Mouse (Mus musculus) myocyte (in vitro differentiated cells): ENCODE results near the gene Acap1. TPM values are rescaled to one million over a fixed set of nuclear protein-coding genes. Genes with fewer than 3 reads are reported as not detected.

Experiments used
- H3K27me3 ChIP-seq: one replicate; pipeline ENCODE4 v1.6.1; 2011; ENCODE audit not compliant: control insufficient read depth, insufficient read depth, insufficient read length
- H3K36me3 ChIP-seq: one replicate; pipeline ENCODE4 v1.6.1; 2011; ENCODE audit not compliant: control insufficient read depth, insufficient read depth
- H3K4me2 ChIP-seq: one replicate; pipeline ENCODE4 v1.6.1; 2011; ENCODE audit warnings: low read depth, control low read depth
- H3K4me3 ChIP-seq: one replicate; pipeline ENCODE4 v1.5.1; 2011; ENCODE audit warnings: mild to moderate bottlenecking, control low read depth, moderate library complexity
- H3K79me2 ChIP-seq: one replicate; pipeline ENCODE4 v1.6.1; 2011; ENCODE audit not compliant: control insufficient read depth, insufficient read depth
- H3ac ChIP-seq: one replicate; pipeline ENCODE4 v1.6.1; 2011; ENCODE audit not compliant: control insufficient read depth, insufficient read length
- CEBPB ChIP-seq: IDR thresholded peaks from 2 replicates; pipeline ENCODE4 v1.6.1; 2011; ENCODE audit warnings: mild to moderate bottlenecking, moderate library complexity; ENCODE audit not compliant: poor library complexity, insufficient read depth, severe bottlenecking
- E2F4 ChIP-seq: IDR thresholded peaks from one replicate; pipeline ENCODE4 v1.6.1; 2011; ENCODE audit warnings: mild to moderate bottlenecking, control low read depth, moderate library complexity; ENCODE audit not compliant: insufficient read depth
- MAX ChIP-seq: IDR thresholded peaks from one replicate; pipeline ENCODE4 v1.6.1; 2011; ENCODE audit warnings: low read depth, mild to moderate bottlenecking, control low read depth
- MYOD1 ChIP-seq, 3 experiments: IDR thresholded peaks; one replicate each; pipeline ENCODE4 v1.6.1; 2011; ENCODE audit warnings: control low read depth in 2 of 3, low read depth in 2 of 3, mild to moderate bottlenecking in 2 of 3, moderate library complexity in 1 of 3; ENCODE audit not compliant: insufficient read length in 2 of 3, control insufficient read depth in 1 of 3
- MYOG ChIP-seq, 3 experiments: IDR thresholded peaks; one replicate each; pipeline ENCODE4 v1.6.1; 2011; ENCODE audit warnings: control low read depth in 2 of 3, low read depth in 2 of 3, mild to moderate bottlenecking in 2 of 3; ENCODE audit not compliant: insufficient read length in 2 of 3, control insufficient read depth in 1 of 3, insufficient read depth in 1 of 3
- POLR2A ChIP-seq: IDR thresholded peaks from one replicate; pipeline ENCODE4 v1.6.1; 2011; ENCODE audit warnings: low read depth, mild to moderate bottlenecking, control low read depth, moderate library complexity; ENCODE audit not compliant: insufficient read length
- POLR2AphosphoS2 ChIP-seq: IDR thresholded peaks from one replicate; pipeline ENCODE4 v1.6.1; 2011; ENCODE audit warnings: low read depth, control low read depth; ENCODE audit not compliant: insufficient read length
- REST ChIP-seq: IDR thresholded peaks from one replicate; pipeline ENCODE4 v1.6.1; 2011; ENCODE audit warnings: mild to moderate bottlenecking, control low read depth, moderate library complexity; ENCODE audit not compliant: insufficient read depth, insufficient read length
- SRF ChIP-seq: IDR thresholded peaks from one replicate; pipeline ENCODE4 v1.6.1; 2011; ENCODE audit warnings: low read depth; ENCODE audit not compliant: control insufficient read depth, insufficient read length
- TCF12 ChIP-seq: IDR thresholded peaks from one replicate; pipeline ENCODE4 v1.6.1; 2011; ENCODE audit warnings: mild to moderate bottlenecking, control low read depth; ENCODE audit not compliant: poor library complexity, insufficient read depth, severe bottlenecking
- TCF3 ChIP-seq: IDR thresholded peaks from one replicate; pipeline ENCODE4 v1.6.1; 2011; ENCODE audit warnings: low read depth, control low read depth; ENCODE audit not compliant: insufficient read length
- USF1 ChIP-seq: IDR thresholded peaks from one replicate; pipeline ENCODE4 v1.6.1; 2011; ENCODE audit warnings: low read depth, mild to moderate bottlenecking, control low read depth, moderate library complexity
- polyA plus RNA-seq: library from polyadenylated mRNA; unstranded; fragments of >200 nt; fragmentation: generic; extraction: Trizol; gene quantifications from one replicate; pipeline ENCODE4 v1.2.1, GENCODE M21; 2012; ENCODE audit warnings: missing spikeins

Gene Acap1
- polyA plus RNA-seq, 1 experiment: 1.4 TPM

DNA sequence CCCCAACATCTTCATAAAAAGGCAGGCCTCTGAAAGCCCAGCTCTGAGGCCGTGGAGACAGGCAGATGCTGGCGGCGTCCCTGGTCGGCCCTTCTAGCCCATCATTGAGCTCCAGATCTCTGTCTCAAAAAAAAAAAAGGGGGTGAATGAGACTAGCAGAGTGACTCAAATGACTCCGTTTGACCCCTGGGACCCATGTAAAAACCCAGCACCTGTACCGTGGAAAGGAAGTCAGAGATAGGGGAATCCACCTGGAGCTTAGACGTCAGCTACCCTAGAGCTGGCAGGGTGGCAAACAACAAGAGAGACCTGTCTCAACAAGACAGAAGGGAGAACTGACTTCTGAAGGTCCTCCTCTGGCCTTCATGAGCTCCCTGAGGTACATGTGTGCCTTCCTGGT lies 23.5 kb downstream of the Acap1 start:
- H3K4me2 ChIP-seq: no peak overlapping the region
- no peaks in the 10 kb centered on the region for H3K79me2 ChIP-seq
- TF ChIP-seq USF1 (no peak), TCF3 (no peak), POLR2AphosphoS2 (no peak), REST (no peak), MYOD1 (IDR thresholded peaks at IDR 0.05; ENCODE audit: control insufficient read depth in 1 of 3, insufficient read length in 2 of 3, low read depth in 2 of 3) (no peak), TCF12 (no peak), CEBPB (no peak), SRF (no peak), POLR2A (no peak)

DNA sequence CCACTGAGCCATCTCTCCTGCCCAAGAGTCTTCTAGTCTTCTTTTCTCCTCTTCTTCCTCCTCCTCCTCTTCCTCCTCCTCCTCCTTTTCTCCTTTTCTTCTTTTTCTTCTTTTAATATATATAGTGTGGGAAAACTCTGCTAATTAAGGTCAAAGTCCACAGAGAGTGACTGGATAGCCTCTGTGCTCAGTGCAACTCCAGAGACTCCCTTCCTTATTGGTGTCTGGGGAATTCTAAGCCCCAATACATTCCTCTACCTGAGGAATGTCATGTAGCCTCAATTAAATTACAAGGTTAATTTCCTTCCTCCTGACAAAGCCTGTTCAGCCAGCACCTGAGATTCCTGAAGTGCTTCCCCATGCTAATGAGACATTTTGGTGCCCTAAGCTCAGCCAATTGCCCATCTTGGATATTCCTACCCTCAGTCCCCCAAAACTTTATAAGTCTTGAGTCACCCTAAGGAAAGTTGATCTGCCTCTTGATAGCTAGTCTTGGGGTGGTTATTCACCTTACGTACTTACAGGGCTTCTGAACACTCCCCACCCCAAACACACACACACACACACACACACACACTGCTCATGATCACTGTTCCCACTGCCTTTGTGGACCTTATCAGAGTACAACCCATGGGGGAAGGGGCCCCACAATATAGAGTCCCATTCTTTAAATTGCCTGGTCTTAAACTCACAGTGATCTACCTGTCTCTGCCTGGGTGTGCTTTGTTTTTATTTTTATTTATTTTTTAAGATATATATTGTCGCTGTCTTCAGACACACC lies 24.9 kb downstream of the Acap1 start:
- no peak for TF ChIP-seq POLR2A
- TF ChIP-seq POLR2AphosphoS2: no peak
- no peak for TF ChIP-seq MYOG (IDR thresholded peaks at IDR 0.05; ENCODE audit: control insufficient read depth in 1 of 3, insufficient read depth in 1 of 3, insufficient read length in 2 of 3, low read depth in 2 of 3)
- TF ChIP-seq TCF3: no peak
- no peak for TF ChIP-seq MAX
- no peak for TF ChIP-seq USF1
- no peak for TF ChIP-seq REST
- no peak for TF ChIP-seq TCF12
- no peak for TF ChIP-seq SRF
- no peak for TF ChIP-seq E2F4
- no peak for TF ChIP-seq MYOD1 (IDR thresholded peaks at IDR 0.05; ENCODE audit: control insufficient read depth in 1 of 3, insufficient read length in 2 of 3, low read depth in 2 of 3)
- no peak for TF ChIP-seq CEBPB
- Histone ChIP-seq H3ac (no peak overlapping the region), H3K36me3 (no peaks in the 10 kb centered on the region), H3K4me3 (no peak overlapping the region), H3K27me3 (peaks cover 8% of the 10 kb centered on the region), H3K4me2 (no peak overlapping the region), H3K79me2 (no peaks in the 10 kb centered on the region)

More for the DNA sequence above, 23.5 kb downstream of the Acap1 start:
- peaks cover 8% of the 10 kb centered on the region for H3K27me3 ChIP-seq
- no peaks in the 10 kb centered on the region for H3K36me3 ChIP-seq
- no peak overlapping the region for H3ac ChIP-seq
- H3K4me3 ChIP-seq: no peak overlapping the region

DNA sequence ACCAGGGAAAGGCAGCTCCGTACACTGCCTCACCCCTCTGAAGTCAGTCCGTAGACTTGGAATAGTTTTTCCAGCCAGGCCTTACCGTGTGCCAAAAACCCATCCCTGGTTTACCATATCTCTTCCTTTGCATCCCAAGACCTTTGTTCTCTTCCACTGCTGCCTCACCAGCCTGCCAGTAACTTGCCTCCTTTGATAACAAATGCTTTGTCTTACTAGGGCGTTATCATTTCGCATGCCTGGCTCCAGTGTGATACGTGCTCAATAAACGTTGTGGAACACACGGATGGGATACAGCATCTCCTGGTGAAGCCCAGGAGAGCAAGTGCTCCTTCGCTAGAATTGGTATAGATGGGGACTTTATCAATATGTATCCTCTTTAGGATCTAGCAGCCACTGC lies 28.0 kb downstream of the Acap1 start:
- Histone ChIP-seq H3K4me2 (no peak overlapping the region), H3K36me3 (no peaks in the 10 kb centered on the region), H3ac (no peak overlapping the region), H3K4me3 (no peak overlapping the region), H3K27me3 (peaks cover 16% of the 10 kb centered on the region), H3K79me2 (no peaks in the 10 kb centered on the region)
- TF ChIP-seq MYOG (IDR thresholded peaks at IDR 0.05; ENCODE audit: control insufficient read depth in 1 of 3, insufficient read depth in 1 of 3, insufficient read length in 2 of 3, low read depth in 2 of 3) (no peak), CEBPB (no peak), REST (no peak), POLR2A (no peak), TCF3 (no peak), MYOD1 (IDR thresholded peaks at IDR 0.05; ENCODE audit: control insufficient read depth in 1 of 3, insufficient read length in 2 of 3, low read depth in 2 of 3) (no peak), USF1 (no peak), MAX (no peak), TCF12 (no peak), E2F4 (no peak), POLR2AphosphoS2 (no peak), SRF (no peak)

DNA sequence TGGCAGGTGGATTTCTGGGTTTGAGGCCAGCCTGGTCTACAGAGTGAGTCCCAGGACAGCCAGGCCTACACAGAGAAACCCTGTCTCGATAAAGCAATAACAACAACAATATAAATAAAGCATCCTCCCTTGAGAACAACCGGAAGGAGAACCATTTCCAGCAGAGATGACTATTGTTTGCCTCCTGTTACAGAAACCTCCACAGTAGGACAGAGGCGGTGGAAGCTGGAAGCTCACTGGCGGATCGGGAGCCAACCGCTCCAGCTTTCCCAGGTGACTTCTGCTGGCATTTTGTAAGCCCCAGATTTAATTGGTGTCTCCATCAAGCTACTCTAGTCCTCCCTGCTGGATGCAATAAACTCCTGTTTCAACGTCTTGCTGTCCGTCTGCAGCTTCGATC lies 29.8 kb downstream of the Acap1 start:
- TF ChIP-seq USF1: no peak
- no peak for TF ChIP-seq E2F4
- no peak for TF ChIP-seq REST
- no peak for TF ChIP-seq POLR2AphosphoS2
- TF ChIP-seq MYOD1 (IDR thresholded peaks at IDR 0.05; ENCODE audit: control insufficient read depth in 1 of 3, insufficient read length in 2 of 3, low read depth in 2 of 3): no peak
- TF ChIP-seq CEBPB: no peak
- no peak for TF ChIP-seq TCF12
- TF ChIP-seq MYOG (IDR thresholded peaks at IDR 0.05; ENCODE audit: control insufficient read depth in 1 of 3, insufficient read depth in 1 of 3, insufficient read length in 2 of 3, low read depth in 2 of 3): no peak
- TF ChIP-seq TCF3: no peak
- no peak for TF ChIP-seq POLR2A
- no peak for TF ChIP-seq MAX
- TF ChIP-seq SRF: no peak
- H3K4me2 ChIP-seq: no peak overlapping the region
- no peak overlapping the region for H3K4me3 ChIP-seq

More for the DNA sequence above, 29.8 kb downstream of the Acap1 start:
- no peaks in the 10 kb centered on the region for H3K79me2 ChIP-seq
- no peak overlapping the region for H3ac ChIP-seq
- H3K36me3 ChIP-seq: no peaks in the 10 kb centered on the region
- H3K27me3 ChIP-seq: peaks cover 16% of the 10 kb centered on the region
